Mouse (Mus musculus): ENCODE results near the gene Nfia.

DNA sequence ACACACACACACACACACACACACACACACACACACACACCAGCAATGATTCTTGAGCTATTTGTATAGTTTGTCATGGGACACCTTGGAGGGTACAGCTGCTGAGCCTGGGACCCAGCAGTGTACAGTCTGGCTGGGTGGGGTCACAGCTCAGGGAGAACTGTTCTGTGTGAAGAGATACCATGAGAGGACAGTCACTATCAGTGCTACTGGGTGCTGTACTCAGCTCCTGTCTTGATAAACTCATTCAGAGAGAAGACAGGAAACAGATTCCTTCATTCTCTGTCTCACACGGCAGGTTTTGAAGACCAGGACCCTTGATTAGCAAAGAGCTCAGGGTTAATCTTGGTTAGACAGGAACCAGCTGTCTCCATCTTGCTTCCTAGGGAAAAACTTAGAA, 326.1 kb downstream of the Nfia start:
- TF ChIP-seq CTCF (conservative IDR thresholded peaks at IDR 0.05; ENCODE audit: low read length): no peak
- no peak for TF ChIP-seq NANOG (IDR thresholded peaks at IDR 0.05; ENCODE audit: borderline replicate concordance, low read length)
